Mouse (Mus musculus) retina, postnatal 1 day (tissue): ENCODE data around the gene Cth.

Experiments used
- DNase-seq: peaks from one replicate; pipeline ENCODE4 v3.0.0-alpha.2; 2012

The Cth gene

GRCm38 (mm10) chr3:157908166-157908565 is 16.7 kb downstream of the Cth start:
- no peak for DNase-seq

GRCm38 (mm10) chr3:157901721-157902120 is 23.2 kb downstream of the Cth start:
- no peak for DNase-seq

GRCm38 (mm10) chr3:157899986-157900385 is 24.9 kb downstream of the Cth start:
- no peak for DNase-seq

- DNase-seq = no peak
Observed at GRCm38 (mm10) chr3:157897645-157898044, 27.2 kb downstream of the Cth start.

DNA sequence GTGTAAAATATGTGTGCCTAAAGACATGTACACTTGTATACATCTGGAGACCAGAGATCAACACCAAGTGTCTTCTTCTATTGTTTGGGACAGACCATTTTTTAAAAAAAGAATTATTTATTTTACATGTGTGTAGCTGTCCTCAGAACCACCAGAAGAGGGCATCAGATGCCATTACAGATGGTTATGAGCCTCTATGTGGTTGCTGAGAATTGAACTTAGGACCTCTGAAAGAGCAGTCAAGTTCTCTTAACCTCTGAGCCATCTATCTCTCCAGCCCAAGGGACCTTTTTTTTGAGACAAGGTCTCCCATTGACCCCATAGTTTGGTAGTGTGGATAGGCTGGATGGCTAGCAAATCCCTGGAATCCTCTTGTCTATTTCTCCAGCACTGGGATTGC is 33.1 kb downstream of the Cth start:
- DNase-seq = no peak

DNA sequence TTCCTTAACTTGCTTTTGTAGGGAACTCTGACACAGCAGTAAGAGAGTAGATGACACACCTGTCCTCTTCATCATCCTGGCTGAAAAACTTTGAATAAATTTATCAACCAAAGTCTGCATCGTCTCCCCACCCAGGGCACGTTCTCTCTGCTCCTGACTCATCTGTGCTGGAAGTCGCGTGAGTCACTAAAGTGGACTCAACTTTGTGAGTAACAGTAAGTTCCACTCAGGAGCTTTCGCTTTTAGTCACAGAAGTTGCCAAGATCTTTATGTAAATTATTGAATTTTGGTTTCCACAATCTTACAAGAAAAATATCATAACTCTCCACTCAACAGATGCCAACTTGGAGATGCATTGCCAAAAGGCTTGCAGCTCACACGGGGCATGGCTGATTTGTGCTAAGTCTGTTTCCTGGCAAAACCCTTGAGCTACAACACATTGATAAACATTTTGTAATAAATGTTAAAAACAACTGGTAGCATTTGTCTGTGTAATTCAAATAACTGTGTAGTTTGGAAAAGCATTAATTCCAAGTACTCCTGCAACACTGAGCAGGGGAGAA is 40.7 kb downstream of the Cth start:
- no peak for DNase-seq

DNA sequence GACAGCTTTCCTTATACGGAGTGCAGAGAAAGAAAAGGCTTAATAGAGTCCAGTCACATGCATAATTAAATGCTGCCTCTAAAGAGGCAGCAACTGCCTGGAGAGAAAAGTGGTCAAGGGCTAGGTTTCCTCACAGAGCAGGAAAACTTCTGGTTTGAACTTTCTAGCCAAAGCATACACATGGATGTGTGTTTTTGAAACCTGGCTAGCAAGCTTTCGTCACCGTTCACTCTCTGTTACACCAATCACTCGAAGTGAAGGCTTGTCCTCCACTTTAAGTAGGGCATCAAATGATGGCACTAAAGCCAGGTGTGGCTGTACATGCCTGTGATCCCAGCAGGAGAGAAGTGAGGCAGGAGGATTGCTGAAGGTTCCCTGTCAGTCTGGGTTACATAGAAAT is 41.8 kb downstream of the Cth start:
- DNase-seq = no peak

DNA sequence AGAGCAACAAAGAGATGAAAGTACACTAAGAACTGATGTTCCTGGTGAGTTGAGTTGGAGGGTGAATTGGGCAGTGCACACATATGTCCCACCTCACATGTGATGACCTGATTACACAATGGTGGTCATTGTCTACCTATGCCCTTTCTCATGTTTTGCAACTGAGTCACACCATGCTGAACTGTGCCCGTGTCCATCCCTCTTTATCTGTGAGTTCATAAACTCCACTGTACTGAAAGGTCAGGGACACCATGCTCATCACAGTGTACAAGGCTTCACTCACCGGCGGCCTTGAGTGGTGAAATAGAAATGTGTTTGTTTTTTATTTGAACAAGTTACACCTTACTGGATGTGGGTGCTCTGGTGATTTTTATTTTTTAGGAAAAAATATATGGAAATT is 42.9 kb downstream of the Cth start:
- DNase-seq = no peak

GRCm38 (mm10) chr3:157880983-157881382 is 43.9 kb downstream of the Cth start:
- no peak for DNase-seq

DNA sequence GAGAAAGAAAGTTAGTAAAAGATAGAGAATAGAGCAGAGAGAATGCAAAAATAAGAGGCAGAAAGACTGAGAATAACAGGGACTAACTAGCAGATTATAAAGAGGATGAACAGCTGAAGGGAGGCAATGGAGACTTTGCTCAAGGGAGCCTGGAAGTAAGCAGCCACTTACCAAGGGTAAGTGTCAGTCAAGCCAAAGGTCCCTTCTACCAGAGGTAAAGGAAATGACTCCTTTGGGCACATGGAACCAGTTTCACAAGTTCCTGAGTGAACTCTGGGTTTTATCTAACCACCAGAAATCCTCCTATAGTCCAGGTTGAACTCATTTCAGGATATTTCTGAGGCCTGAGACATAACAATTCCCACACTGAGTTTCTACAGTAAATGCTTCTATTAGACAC is 47.0 kb downstream of the Cth start:
- DNase-seq = no peak

DNA sequence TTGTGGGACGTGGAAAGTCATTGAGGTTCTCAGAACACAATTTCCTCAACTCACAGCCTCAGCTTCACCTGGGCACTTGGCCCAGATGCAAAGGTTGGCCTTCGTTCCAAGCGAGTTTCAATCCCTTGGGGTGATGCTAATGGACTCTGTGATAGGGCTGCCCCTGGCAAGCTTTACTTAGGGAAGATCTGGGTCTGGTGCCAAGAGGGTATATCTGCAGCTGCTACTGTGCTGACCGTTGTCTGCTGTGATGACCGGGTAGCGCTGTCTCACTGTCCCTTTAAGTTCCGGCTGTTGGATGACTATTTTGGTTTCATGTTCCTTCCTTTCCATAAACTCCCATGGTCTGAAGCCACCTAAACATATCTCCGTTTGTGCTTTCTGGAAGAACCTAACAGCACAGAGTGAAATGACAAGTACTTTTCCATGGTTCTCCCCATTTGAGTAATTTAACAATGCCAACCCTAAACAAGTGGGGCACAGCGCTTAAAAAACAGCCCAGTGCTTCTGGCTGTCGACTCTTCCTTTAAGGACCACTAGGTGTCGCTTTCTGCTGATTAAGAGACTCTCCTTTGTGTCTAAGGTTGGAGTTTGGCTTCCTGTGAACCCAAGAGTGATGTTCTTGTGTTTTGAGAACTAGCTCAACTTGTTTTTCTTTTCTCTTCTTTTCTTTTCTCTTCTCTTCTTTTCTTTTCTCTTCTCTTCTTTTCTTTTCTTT is 48.3 kb downstream of the Cth start:
- DNase-seq = peak; percentile 77

GRCm38 (mm10) chr3:157872897-157873296 is 52.0 kb downstream of the Cth start:
- DNase-seq = no peak

- no peak for DNase-seq
Observed at GRCm38 (mm10) chr3:157867836-157868235, 57.0 kb downstream of the Cth start.

- peak; percentile 4 for DNase-seq
Observed at GRCm38 (mm10) chr3:157866251-157866650, 58.6 kb downstream of the Cth start.

GRCm38 (mm10) chr3:157865848-157866247 is 59.0 kb downstream of the Cth start:
- no peak for DNase-seq

GRCm38 (mm10) chr3:157865431-157865830 is 59.4 kb downstream of the Cth start:
- DNase-seq = no peak

GRCm38 (mm10) chr3:157852806-157853205 is 72.1 kb downstream of the Cth start:
- DNase-seq = no peak

DNA sequence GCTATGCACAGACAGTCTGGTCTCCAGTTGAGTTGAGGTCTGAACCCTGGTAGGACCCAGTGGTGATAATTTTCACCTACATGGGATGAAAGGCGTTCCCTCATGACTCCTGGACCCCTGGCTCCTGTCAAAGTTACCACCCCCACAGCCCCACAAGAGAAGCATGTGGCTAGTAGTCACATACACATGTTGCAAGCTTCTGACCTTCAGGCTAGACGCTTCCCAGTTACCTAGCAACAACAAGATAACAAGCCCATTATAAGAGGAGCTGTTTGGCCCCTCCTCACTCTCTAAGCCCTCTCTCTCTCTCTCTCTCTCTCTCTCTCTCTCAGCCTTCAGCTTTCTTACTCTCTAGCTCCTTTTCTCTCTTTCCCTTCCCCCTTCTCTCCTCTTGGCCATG is 76.4 kb downstream of the Cth start:
- peak; percentile 73 for DNase-seq

DNA sequence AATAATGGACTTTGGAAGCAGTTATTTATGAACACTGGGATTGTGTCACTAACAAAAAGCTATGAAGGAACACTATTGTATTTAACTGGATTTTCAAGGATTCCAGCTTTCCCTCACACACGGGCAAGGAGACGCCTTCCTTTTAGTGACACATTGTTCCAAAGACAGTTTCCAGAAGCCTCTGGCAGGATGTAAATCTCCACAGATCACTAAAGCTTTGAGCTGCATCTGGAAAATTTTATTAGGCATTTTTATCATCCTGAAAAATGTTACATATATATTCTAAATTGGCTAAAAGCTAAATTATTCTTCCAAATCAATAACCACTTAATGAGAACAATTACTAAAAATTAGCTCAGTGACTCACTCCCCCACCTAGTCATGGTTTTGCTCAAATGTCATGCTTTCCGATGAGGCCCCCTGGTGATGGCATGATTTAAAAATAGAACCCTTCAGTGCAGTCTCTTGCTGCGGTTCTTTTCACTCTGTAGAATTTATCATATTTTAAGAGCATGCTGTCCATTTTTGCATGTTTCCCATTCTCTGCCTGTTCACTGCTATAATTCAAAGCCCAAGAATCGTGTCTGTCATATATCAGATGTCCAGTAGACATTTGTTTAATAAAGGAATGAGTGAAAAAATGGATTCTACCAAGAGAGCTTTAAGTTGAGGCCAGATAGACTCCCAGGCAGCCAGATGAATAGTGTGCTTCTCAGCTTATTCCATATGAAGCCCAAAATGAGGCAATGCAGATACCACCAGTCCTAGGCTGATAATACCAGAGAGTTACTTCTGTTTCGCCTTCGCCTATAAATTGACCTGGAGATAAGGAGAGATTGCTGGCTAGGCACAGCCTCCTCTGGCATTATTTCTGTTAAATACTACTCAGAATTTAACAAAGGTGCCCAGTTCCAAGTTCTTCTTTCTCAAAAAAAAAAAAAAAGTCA is 77.3 kb downstream of the Cth start:
- DNase-seq = no peak
